Mouse (Mus musculus) heart, adult 18-20 months (tissue): ENCODE results near the gene Cts3. TPM values are rescaled to one million over a fixed set of nuclear protein-coding genes. Genes with fewer than 3 reads are reported as not detected.
"Not testable (repeated sequence)": the region's sequence is repeated elsewhere in the genome, so short reads cannot be mapped to it uniquely, and the experiment has no call there.

Experiments
- DNase-seq, 2 experiments: peaks; one replicate each; pipeline ENCODE4 v3.0.0; 2021 to 2022; ENCODE audit warnings: mixed read lengths in 1 of 2
- long read RNA-seq, 2 experiments: library from polyadenylated mRNA; stranded (forward); transcript quantifications; one replicate each; pipeline ENCODE4 v2.0.0; 2021
- total RNA-seq, 2 experiments: library from RNA; stranded (reverse); gene quantifications; 2 replicates each; pipeline ENCODE4 v1.2.3; 2021

Cts3 gene
- total RNA-seq, result not detected
- long read RNA-seq, experiment 1, result 0 reads
- long read RNA-seq, experiment 2, result 0 reads

- DNase-seq, result no peak
Observed at GRCm38 (mm10) chr13:61570027-61570426, at the start of gene Cts3. Gene Cts3, minus strand, starts transcription at chr13:61570127.

GRCm38 (mm10) chr13:61568074-61568473 is 1.9 kb downstream of the Cts3 start, which contains the start of gene Gm49352:
Gene Gm49352, minus strand, starts transcription at chr13:61568174.
- not testable (repeated sequence) for DNase-seq

- no peak for DNase-seq
Observed at GRCm38 (mm10) chr13:61541631-61542030, 28.3 kb downstream of the Cts3 start, which contains the start of gene Ctsm. Gene Ctsm, minus strand, starts transcription at chr13:61541839.

Other genes with a start within 250 kb of the Cts3 start
- gene Cts7, start 211.9 kb downstream of the Cts3 start, total RNA-seq, result not detected
- not detected for gene Ctsm, start 28.3 kb downstream of the Cts3 start, total RNA-seq
- not detected for gene Gm49352, start 2.0 kb downstream of the Cts3 start, total RNA-seq